Mouse (Mus musculus) embryonic stem cell, embryonic (primary cell): ENCODE measurements around the gene Sipa1l3.

Experiments
- CTCF ChIA-PET, 4 experiments: fragments of 300-600 bp in 2 of 4; fragments of 350-600 bp in 2 of 4; sonication (Branson Sonifier 250); formaldehyde crosslinking; loops; one replicate each; lab custom pipeline; 2022; ENCODE audit warnings: inconsistent platforms in 2 of 4; lab: Charles Lee
- POLR2A ChIA-PET, 4 experiments: fragments of 300-600 bp in 2 of 4; fragments of 350-600 bp in 2 of 4; sonication (Branson Sonifier 250); formaldehyde crosslinking; loops; one replicate each; lab custom pipeline; 2022; ENCODE audit warnings: antibody characterized with exemption in 4 of 4, inconsistent platforms in 1 of 4; lab: Charles Lee

The Sipa1l3 gene

DNA sequence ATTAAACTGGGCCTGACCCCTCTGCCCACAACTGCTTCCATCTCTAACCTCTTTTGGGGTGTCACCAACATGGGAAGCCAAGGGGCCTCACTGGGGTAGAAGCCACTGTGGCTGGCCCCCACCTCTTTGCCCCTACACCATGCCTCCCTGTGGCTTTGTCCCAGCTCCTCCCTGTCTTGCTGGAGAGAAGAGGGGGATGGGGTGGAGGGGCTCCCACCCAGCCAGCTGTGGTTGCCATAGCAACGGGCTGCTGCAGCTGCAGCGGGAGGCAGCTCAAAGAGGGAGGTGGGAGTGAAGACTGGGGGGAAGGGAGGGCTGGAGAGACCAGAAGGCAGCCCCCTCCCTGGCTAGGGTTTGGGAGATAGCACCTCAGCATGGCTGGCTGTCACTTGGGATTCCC, 200.9 kb downstream of the Sipa1l3 start:
- ChIA-PET CTCF (interaction anchor here in 2 of 4 experiments (0.6 to 1.7 kb wide), 8 partner anchors 16 to 1593 kb away, joined by 3 to 8 read pairs (median 4); no protein-coding TSS in a partner anchor), POLR2A (interaction anchor here in 3 of 4 experiments (0.7 to 1.2 kb wide), 5 partner anchors 20 to 130 kb away, joined by 3 to 5 read pairs (median 4); no protein-coding TSS in a partner anchor)

DNA sequence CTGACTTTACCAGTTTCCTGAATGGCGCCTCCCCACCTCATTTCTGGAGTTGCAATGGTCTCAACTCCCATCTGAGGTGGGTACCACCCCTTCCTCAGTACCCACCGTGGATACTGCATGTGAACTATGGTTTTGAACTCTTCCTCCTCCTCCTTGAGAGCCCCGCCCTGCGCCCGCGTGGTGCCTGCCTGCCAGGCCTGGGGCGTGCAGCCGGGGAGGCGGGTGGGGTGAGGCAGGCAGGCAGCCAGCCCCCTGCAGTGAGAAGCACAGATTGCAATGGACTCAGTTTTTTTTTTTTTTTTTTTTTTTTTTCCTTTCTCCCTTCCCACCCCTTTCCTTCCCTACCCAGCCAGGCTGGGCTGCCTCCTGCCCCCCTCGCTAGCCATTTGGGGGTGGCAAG, 201.5 kb downstream of the Sipa1l3 start:
- CTCF ChIA-PET: interaction anchor here in 3 of 4 experiments (0.6 to 1.7 kb wide), 8 partner anchors 16 to 1594 kb away, joined by 3 to 8 read pairs (median 4); no protein-coding TSS in a partner anchor

DNA sequence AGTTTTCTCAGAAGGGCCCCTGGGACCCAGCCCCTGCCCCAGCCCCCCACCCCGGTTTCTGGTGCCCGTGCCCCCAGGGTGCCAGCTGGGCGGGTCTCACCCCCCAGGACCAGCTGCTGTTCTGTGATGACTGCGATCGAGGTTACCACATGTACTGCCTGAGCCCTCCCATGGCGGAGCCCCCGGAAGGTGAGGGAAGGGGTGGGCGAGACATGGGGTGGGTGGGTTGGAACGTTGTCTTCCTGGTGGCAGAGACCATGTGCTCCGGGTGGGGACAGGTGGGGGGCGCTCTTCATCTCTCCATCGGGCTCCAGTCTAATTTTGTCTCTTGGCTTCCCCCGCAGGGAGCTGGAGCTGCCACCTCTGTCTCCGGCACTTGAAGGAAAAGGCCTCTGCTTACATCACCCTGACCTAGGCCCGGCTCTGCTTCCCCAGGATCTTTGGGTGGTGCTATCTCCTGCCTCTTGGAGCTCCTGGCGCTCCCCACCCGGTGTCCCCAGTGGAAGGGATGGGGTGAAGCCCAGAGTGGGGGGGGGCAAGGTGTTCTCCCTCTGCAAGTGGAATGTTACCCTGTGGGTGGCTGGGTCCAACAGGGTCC, 202.2 kb downstream of the Sipa1l3 start:
- POLR2A ChIA-PET: interaction anchor here in 2 of 4 experiments (0.5 to 1.7 kb wide), 10 partner anchors 9 to 224 kb away, joined by 3 to 4 read pairs (median 4); no protein-coding TSS in a partner anchor

More for the DNA sequence above, 201.5 kb downstream of the Sipa1l3 start:
- POLR2A ChIA-PET: interaction anchor here in 3 of 4 experiments (0.6 to 1.2 kb wide), 10 partner anchors 8 to 153 kb away, joined by 3 to 5 read pairs (median 4); no protein-coding TSS in a partner anchor

DNA sequence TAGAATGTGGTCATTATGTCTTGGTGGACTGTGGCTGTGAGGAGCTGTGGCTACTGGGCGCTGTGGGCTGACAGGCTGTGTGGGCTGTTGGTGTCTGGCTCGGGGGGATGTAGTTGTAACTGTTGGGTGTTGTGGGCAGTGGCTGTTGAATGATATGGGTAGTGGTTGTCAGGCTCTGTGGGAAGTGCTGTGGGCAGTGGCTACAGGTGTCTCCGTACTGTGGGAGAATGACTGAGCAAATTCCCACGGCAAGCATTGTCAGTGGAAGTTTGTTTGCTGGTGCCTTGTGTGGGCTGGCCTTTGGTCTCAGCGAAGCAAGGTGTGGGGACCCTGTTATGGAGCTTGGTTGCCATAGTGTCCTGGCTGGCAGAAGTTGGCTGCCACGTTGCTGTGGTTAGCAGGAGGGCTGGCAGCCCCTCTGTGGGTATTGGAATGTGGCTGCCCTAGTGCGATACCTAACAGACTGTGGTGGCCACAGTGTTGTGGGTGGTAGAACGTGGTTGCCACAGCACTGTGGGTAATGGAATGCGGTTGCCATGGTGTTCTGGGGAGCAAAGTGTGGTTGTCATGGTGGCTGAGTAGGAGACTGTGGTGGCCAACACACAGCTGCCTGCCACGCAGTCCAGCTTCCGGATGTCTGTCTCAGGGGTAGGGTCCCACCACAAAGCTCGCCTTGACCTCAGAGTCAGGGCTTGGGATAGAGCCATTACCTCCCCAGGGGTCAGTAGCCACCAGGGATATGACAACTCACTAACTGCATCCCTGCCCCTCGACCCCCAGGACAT, 203.4 kb downstream of the Sipa1l3 start:
- POLR2A ChIA-PET: interaction anchor here in 3 of 4 experiments (0.5 to 1.7 kb wide), 11 partner anchors 9 to 599 kb away, joined by 3 to 5 read pairs (median 3); partner anchors contain the start of genes Dpf1 (in 1 of the 3), Fam98c (in 1 of the 3), Fbxo17 (in 1 of the 3) and Sipa1l3 (in 1 of the 3)
- CTCF ChIA-PET: interaction anchor here in 2 of 4 experiments (1.2 to 1.4 kb wide), 2 partner anchors 14 to 20 kb away, joined by 3 to 4 read pairs; no protein-coding TSS in a partner anchor

More for the DNA sequence above, 202.2 kb downstream of the Sipa1l3 start:
- CTCF ChIA-PET: interaction anchor here (0.6 to 1.2 kb wide), 8 partner anchors 16 to 438 kb away, joined by 3 to 8 read pairs (median 4); no protein-coding TSS in a partner anchor

DNA sequence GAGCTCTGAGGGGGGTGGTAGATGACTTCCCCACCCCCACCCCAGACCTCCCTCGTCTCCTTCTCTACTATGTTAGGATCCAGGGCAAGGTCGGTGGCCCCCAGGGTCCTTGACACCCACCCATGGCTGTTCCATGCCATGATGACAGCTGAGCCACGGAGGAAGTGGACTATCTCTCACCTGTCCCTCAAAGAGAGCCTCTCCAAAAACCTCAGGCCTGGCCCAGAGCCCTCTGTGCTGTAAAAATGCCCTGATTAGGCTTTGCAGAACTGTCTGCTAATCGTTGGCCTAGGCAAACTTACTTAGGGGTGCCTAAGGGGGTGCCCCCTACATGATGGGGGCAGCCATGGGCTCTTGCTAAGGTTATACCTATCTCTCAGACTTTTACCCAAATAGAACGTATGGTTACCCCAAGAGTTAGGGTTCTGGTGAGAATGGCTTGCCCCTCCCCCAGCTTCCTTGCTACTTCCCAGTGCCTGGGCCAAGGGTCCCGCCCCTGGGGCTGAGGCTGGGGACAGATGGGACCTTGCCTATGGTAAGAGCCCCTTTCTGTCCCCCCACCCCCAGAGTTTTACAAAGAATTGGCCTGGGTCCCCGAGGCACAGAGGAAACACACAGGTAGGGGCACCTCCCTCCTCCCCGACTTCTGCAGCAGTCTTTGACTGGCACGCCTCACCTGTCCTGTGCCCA, 204.7 kb downstream of the Sipa1l3 start:
- POLR2A ChIA-PET: no interaction called here
- CTCF ChIA-PET: interaction anchor here in 1 of 4 experiments (0.6 to 2.9 kb wide), 4 partner anchors 13 to 313 kb away, joined by 3 to 7 read pairs (median 3); no protein-coding TSS in a partner anchor

DNA sequence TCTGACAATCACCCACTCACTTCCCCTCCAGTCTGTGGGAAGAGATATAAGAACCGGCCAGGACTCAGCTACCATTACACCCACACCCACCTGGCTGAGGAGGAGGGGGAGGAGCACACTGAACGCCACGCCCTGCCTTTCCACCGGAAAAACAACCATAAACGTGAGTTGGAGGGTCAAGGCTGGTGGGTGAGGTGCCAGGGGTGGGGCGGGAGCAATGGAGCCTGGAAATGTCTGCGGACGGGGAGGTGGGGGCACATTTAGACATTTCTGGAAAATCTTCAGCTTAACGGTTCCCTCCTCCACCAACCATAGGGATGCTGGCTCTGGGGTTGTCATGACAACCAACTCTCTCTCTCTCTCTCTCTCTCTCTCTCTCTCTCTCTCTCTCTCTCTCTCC, 205.4 kb downstream of the Sipa1l3 start:
- POLR2A ChIA-PET: interaction anchor here in 2 of 4 experiments (0.6 to 0.8 kb wide), 3 partner anchors 9 to 712 kb away, joined by 3 read pairs; no protein-coding TSS in a partner anchor
- CTCF ChIA-PET: interaction anchor here (0.6 to 2.9 kb wide), 9 partner anchors 10 to 242 kb away, joined by 3 to 7 read pairs (median 4); partner anchors contain the start of gene Dpf1 (in 1 of the 4)

DNA sequence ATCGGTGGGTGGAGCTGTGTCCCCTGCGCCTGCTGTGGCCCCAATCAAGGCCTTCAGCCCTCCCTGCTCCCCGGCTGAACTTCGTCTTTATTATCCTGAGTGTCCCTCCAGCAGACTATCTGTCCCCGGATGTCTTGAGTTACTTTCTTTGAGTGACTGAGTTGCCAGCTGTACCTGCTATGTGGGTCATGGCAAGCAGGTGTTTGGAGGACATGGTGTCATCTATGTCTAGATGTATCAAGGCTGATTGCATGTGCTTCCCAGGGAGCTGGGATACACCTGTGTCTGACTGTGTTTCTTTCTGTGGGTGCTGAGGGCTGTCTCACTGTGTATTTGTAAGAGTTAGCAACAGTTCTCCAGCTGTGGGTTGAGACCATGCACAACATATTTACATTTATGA, 208.7 kb downstream of the Sipa1l3 start:
- ChIA-PET CTCF (interaction anchor here in 2 of 4 experiments (0.7 to 1.3 kb wide), 4 partner anchors 10 to 129 kb away, joined by 3 to 4 read pairs (median 4); partner anchors contain the start of gene Psmd8 (in 1 of the 2)), POLR2A (interaction anchor here in 3 of 4 experiments (0.6 to 1.5 kb wide), 4 partner anchors 13 to 328 kb away, joined by 3 to 6 read pairs (median 3); partner anchors contain the start of genes Eif3k (in 1 of the 3) and Map4k1 (in 1 of the 3))

DNA sequence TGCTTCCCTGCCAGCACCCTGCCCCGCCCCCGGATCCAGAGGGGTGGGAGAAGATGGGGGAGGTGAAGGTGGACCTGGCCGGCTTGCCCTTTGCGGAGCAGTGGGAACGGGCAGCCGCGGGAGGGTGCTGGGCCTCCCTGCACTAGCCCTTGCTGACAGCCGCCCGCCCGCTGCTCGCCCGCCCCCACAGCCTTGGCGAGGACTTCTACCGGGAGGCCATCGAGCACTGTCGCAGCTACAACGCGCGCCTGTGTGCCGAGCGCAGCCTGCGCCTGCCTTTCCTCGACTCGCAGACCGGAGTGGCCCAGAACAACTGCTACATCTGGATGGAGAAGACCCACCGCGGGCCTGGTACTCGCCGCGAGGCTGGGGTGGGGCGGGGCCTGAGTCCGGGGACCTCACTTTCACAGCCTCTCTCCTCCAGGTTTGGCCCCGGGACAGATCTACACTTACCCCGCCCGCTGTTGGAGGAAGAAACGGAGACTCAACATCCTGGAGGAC, 209.2 kb downstream of the Sipa1l3 start:
- POLR2A ChIA-PET: interaction anchor here in 3 of 4 experiments (0.6 to 1.5 kb wide), 4 partner anchors 12 to 540 kb away, joined by 3 to 6 read pairs (median 3); no protein-coding TSS in a partner anchor
- CTCF ChIA-PET: interaction anchor here in 2 of 4 experiments (0.7 to 1.3 kb wide), 3 partner anchors 10 to 129 kb away, joined by 3 to 4 read pairs (median 3); partner anchors contain the start of gene Psmd8 (in 1 of the 2)

DNA sequence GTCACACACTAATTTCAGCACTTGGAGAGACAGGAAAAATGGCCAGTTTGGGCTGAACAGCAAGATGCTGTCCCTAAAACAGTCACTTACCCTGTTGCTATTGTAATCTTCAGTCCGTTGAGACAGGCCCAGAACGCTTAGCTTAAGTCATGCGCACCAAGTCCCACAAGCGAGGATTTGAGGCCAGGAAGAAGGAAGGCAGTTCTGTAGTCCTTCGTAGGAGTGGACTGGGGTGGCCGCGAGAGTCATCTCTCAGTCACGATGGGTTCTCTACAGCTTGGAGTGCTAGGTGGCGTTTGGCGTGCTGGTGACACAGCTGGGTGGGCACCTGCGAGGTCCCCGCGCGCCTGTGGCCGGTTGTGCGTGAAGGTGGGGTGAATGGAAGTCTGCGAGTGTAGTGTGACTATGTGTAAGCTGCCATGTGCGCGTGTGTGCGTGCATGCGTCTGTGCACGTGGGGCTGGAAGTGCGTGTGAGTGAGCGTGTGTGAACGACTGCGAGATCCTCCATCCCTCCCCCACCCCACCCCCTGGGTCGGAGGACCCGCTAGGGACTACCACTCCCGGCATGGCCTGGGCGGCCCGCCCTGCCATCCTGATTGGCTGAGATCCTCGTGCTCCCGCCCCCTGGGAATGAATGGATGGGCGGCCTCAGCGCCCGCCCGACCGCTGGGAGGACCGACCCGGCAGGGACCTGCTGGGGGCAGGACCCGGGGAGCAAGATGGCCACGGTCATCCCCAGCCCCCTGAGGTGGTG, 210.9 kb downstream of the Sipa1l3 start:
- ChIA-PET POLR2A (interaction anchor here in 3 of 4 experiments (0.6 to 1.9 kb wide), 13 partner anchors 9 to 572 kb away, joined by 3 to 9 read pairs (median 3); partner anchors contain the start of genes 2200002D01Rik (in 1 of the 3) and Sipa1l3 (in 1 of the 3)), CTCF (interaction anchor here in 3 of 4 experiments (0.6 to 2.3 kb wide), 8 partner anchors 10 to 215 kb away, joined by 3 to 9 read pairs (median 4); no protein-coding TSS in a partner anchor)

DNA sequence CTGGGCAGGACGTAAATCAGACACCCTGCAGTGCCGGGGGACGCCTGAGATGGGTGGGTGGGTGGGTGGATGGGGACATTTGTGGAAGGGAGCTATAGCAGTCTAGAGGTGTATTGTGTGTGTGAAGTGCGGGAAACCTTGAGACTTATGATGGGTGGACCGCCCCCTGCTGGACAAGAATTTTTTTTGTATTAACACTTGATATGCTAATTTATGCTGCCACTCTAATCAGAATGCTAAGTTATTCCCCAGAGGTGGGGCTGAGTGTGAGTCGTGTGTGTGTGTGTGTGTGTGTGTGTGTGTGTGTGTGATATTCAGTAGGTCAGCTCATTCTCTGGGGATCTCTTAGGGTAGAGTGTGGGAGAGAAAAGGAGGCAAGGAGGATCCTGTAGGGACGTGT, 211.8 kb downstream of the Sipa1l3 start:
- ChIA-PET CTCF (interaction anchor here (0.6 to 2.3 kb wide), 21 partner anchors 10 to 660 kb away, joined by 3 to 9 read pairs (median 3); partner anchors contain the start of gene Psmd8 (in 1 of the 4)), POLR2A (interaction anchor here in 3 of 4 experiments (0.5 to 1.9 kb wide), 23 partner anchors 8 to 572 kb away, joined by 3 to 9 read pairs (median 3); partner anchors contain the start of genes 2200002D01Rik (in 1 of the 3), Fam98c (in 1 of the 3), Sipa1l3 (in 1 of the 3) and Yif1b (in 1 of the 3))

DNA sequence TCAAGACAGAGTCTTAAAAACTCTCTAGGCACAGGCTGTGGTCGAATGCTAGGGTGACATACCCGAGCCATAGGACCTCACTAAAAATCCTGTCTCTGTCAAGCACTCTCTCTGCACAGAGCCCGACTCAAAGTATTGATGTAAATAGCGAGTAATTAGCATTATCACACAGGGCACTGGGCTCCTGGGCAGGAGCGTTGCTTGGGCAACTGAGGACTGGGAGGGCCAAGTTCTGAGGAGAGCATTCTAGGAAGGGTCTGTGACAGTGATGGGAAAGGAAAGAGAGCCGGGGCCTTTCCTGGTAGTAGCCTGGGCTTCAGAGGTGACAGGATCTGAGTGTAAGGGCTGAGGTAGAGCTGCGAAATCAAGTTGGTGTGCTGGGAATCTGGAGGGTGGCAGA, 212.3 kb downstream of the Sipa1l3 start:
- POLR2A ChIA-PET: interaction anchor here in 2 of 4 experiments (0.5 to 1.9 kb wide), 18 partner anchors 9 to 594 kb away, joined by 3 to 9 read pairs (median 3); partner anchors contain the start of genes 2200002D01Rik (in 1 of the 2), Fam98c (in 1 of the 2) and Yif1b (in 1 of the 2)
- CTCF ChIA-PET: interaction anchor here (0.6 to 2.3 kb wide), 20 partner anchors 9 to 659 kb away, joined by 3 to 9 read pairs (median 3); partner anchors contain the start of gene Psmd8 (in 1 of the 4)

DNA sequence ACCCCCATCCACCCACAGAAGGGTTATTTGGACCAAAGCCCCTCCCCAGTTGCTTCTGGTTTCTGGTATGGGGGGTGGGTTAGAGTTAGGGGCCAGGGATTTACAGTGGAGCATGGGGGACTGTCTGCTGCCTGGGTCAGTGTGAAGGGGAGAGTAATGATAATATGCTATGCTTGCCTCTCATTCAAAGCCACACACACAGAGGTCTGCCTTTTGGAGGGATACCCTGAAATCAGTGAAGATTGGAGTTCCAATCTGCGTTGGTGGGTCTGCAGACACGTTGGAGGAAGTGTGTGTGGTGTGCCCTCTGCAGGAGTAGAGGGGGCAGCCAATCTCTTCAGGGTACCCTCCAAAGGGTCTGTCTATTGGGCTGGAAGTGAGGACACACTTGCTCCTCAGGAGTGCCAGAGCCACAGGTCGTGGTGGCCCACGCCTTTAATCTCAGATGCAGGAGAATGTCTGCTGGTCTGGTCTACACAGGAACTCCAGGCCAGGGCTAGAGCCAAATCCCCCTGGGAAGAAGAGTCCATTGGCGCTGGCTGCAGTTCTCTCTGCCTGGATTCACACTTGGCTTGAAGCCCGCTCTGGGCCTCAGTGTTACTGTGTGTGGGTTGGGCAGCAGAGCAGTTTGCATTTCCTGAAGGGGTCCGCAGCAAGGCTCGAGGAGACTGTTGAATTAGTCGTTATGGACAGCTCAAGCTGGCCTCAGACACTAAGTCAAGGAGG, 213.0 kb downstream of the Sipa1l3 start:
- CTCF ChIA-PET: interaction anchor here in 2 of 4 experiments (0.6 to 2.3 kb wide), 5 partner anchors 8 to 510 kb away, joined by 3 to 13 read pairs (median 3); partner anchors contain the start of gene Zfp790 (in 1 of the 2)
- POLR2A ChIA-PET: interaction anchor here in 3 of 4 experiments (0.6 to 1.2 kb wide), 9 partner anchors 8 to 150 kb away, joined by 3 read pairs; partner anchors contain the start of gene Yif1b (in 1 of the 3)

DNA sequence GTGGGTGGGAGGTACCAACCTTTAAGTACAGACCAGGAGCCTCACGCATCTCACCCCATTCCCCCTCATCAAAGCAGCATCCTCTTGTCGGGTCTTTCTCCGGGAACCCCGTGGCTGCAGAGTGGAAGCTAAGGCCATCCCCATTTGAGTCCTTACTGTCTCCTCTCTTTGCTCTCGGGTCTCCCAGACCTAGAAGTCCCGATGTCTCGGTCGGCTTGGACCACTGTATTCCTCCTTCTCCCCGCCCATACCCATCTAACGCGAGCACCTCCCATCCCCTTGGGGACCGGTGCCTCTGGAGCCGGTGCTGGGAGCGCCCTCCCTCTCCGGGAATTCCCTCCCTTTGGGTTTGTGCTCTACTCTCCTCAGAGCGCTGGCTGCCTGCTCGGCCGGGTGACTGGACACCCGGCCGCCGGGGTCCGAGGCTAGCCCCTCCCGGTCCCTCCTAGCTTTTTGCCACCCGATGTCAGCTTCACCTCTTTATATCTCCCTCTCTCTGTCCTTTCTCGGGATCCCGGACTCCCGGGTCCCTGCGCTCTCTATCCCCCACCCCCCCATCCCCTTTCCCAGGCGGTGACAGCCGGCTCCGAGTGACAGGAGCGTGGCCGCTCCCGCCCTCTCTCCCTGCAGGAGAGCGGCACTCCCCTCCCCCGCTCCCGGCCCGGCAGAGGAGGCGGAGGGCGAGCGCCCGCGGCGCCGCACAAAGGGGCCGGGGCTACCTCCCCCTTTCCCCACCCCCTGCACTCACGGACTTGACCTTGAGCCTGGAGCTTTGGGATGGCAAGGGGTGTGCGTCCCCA, 213.8 kb downstream of the Sipa1l3 start:
- ChIA-PET CTCF (interaction anchor here in 3 of 4 experiments (0.6 to 1.5 kb wide), 4 partner anchors 145 to 511 kb away, joined by 3 to 13 read pairs (median 3); partner anchors contain the start of gene Zfp790 (in 1 of the 3)), POLR2A (interaction anchor here in 3 of 4 experiments (0.6 to 2.9 kb wide), 6 partner anchors 12 to 124 kb away, joined by 3 to 10 read pairs (median 3); no protein-coding TSS in a partner anchor)
